Mouse (Mus musculus): ENCODE results near the gene Usp17ld. TPM values are rescaled to one million over a fixed set of nuclear protein-coding genes. Genes with fewer than 3 reads are reported as not detected.

The Usp17ld gene
- polyA plus RNA-seq (2012; rRNA removed; ENCODE audit: low replicate concordance): not detected in 2 replicates

GRCm38 (mm10) chr7:103252405-103252804, at the start of gene Usp17ld:
Gene Usp17ld, minus strand, starts transcription at chr7:103252505.

GRCm38 (mm10) chr7:103216696-103217095, 35.6 kb downstream of the Usp17ld start, which contains the start of gene Olfr594:
Gene Olfr594, plus strand, starts transcription at chr7:103216996.

GRCm38 (mm10) chr7:103211562-103211961, 40.7 kb downstream of the Usp17ld start, which contains the start of gene Olfr593:
Gene Olfr593, plus strand, starts transcription at chr7:103211862.

Other genes with a start within 250 kb of the Usp17ld start
- not detected in 2 replicates for gene Olfr582, start 214.5 kb downstream of the Usp17ld start, polyA plus RNA-seq (2012; rRNA removed; ENCODE audit: low replicate concordance)
- gene Olfr583, start 201.2 kb downstream of the Usp17ld start, polyA plus RNA-seq (2012; rRNA removed; ENCODE audit: low replicate concordance): not detected in 2 replicates
- not detected in 2 replicates for gene Olfr584, start 170.6 kb downstream of the Usp17ld start, polyA plus RNA-seq (2012; rRNA removed; ENCODE audit: low replicate concordance)
- not detected in 2 replicates for gene Olfr585, start 154.8 kb downstream of the Usp17ld start, polyA plus RNA-seq (2012; rRNA removed; ENCODE audit: low replicate concordance)
- gene Olfr586, start 126.9 kb downstream of the Usp17ld start, polyA plus RNA-seq (2012; rRNA removed; ENCODE audit: low replicate concordance): not detected in 2 replicates
- not detected in 2 replicates for gene Olfr588-ps1, start 111.6 kb downstream of the Usp17ld start, polyA plus RNA-seq (2012; rRNA removed; ENCODE audit: low replicate concordance)
- not detected in 2 replicates for gene Olfr589, start 96.1 kb downstream of the Usp17ld start, polyA plus RNA-seq (2012; rRNA removed; ENCODE audit: low replicate concordance)
- gene Olfr591, start 74.2 kb downstream of the Usp17ld start, polyA plus RNA-seq (2012; rRNA removed; ENCODE audit: low replicate concordance): not detected in 2 replicates
- not detected in 2 replicates for gene Olfr592, start 67.7 kb downstream of the Usp17ld start, polyA plus RNA-seq (2012; rRNA removed; ENCODE audit: low replicate concordance)
- not detected in 2 replicates for gene Olfr593, start 40.6 kb downstream of the Usp17ld start, polyA plus RNA-seq (2012; rRNA removed; ENCODE audit: low replicate concordance)
- not detected in 2 replicates for gene Olfr594, start 35.5 kb downstream of the Usp17ld start, polyA plus RNA-seq (2012; rRNA removed; ENCODE audit: low replicate concordance)
- not detected in 2 replicates for gene Olfr596, start 53.1 kb upstream of the Usp17ld start, polyA plus RNA-seq (2012; rRNA removed; ENCODE audit: low replicate concordance)
- not detected in 2 replicates for gene Olfr597, start 63.8 kb upstream of the Usp17ld start, polyA plus RNA-seq (2012; rRNA removed; ENCODE audit: low replicate concordance)
- gene Olfr598, start 71.1 kb upstream of the Usp17ld start, polyA plus RNA-seq (2012; rRNA removed; ENCODE audit: low replicate concordance): not detected in 2 replicates
- gene Olfr599, start 83.4 kb upstream of the Usp17ld start, polyA plus RNA-seq (2012; rRNA removed; ENCODE audit: low replicate concordance): not detected in 2 replicates
- not detected in 2 replicates for gene Olfr600, start 97.2 kb upstream of the Usp17ld start, polyA plus RNA-seq (2012; rRNA removed; ENCODE audit: low replicate concordance)
- gene Olfr601, start 110.2 kb upstream of the Usp17ld start, polyA plus RNA-seq (2012; rRNA removed; ENCODE audit: low replicate concordance): not detected in 2 replicates
- not detected in 2 replicates for gene Olfr603, start 133.7 kb upstream of the Usp17ld start, polyA plus RNA-seq (2012; rRNA removed; ENCODE audit: low replicate concordance)
- not detected in 2 replicates for gene Usp17lc, start 162.6 kb upstream of the Usp17ld start, polyA plus RNA-seq (2012; rRNA removed; ENCODE audit: low replicate concordance)
- gene Olfr605, start 192.9 kb upstream of the Usp17ld start, polyA plus RNA-seq (2012; rRNA removed; ENCODE audit: low replicate concordance): not detected in 2 replicates
- not detected in 2 replicates for gene Olfr606, start 196.5 kb upstream of the Usp17ld start, polyA plus RNA-seq (2012; rRNA removed; ENCODE audit: low replicate concordance)
- gene Olfr607, start 211.6 kb upstream of the Usp17ld start, polyA plus RNA-seq (2012; rRNA removed; ENCODE audit: low replicate concordance): not detected in 2 replicates
- gene Olfr608, start 217.4 kb upstream of the Usp17ld start, polyA plus RNA-seq (2012; rRNA removed; ENCODE audit: low replicate concordance): not detected in 2 replicates
- gene Olfr609, start 245.6 kb upstream of the Usp17ld start, polyA plus RNA-seq (2012; rRNA removed; ENCODE audit: low replicate concordance): not detected in 2 replicates

All from subcutaneous adipose tissue, adult 2 months (tissue).